Mouse (Mus musculus): ENCODE data around the gene Tfip11.

- TF ChIP-seq CTCF (IDR thresholded peaks at IDR 0.05; ENCODE audit: low read depth, low read length) (no peak), POLR2A (IDR thresholded peaks at IDR 0.05; ENCODE audit: borderline replicate concordance, low read depth, low read length) (no peak)
Observed at GRCm38 (mm10) chr5:112320379-112320778, 5.8 kb upstream of the Tfip11 start.
